Mouse (Mus musculus): ENCODE data around the gene Nr1d1. TPM values are rescaled to one million over a fixed set of nuclear protein-coding genes. Genes with fewer than 3 reads are reported as not detected.

Nr1d1 gene
- polyA plus RNA-seq, 1 experiment from 2014 or later = 1.9 TPM

DNA sequence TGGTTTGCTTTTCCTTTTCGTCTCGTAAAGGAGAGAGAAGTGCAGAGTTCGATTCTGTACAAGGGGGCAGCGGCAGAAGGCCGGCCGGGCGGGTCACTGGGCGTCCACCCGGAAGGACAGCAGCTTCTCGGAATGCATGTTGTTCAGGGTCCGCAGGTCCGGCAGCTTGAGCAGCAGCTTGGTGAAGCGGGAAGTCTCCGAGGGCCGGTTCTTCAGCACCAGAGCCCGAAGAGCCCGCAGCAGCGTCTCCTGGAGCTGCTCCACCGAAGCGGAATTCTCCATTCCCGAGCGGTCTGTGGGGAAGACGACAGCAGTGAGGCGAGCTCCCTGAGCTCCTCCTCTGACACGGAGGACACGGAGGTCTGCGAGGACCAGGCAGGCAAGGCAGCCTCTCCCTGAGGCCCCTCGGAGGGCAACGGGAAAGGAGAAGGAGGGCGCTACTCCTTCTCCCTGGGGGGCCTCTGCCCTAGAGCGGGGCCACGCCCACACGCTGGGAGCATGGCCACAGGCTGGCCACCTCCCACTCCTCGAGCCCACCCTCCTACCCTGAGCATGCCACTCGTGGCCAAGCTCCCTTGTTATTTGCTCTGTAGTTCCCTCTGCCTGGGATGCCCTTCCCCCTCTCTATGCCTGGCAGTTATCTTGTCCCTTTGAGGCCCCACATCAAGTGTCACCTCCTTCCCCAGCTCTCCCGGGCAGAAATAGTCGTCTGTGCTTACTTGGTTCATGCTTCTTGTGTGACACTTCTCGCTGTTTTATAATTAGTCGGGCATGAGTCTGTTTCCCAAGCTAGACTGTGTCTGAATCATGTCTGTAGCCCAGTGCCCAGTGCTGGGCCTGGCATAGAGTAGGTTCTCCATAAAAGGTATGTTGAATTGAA, 6.8 kb downstream of the Nr1d1 start:
- DNase-seq (ENCODE audit: low spot score) (no peak), ATAC-seq (ENCODE audit: insufficient read depth, low FRiP score, low TSS enrichment) (no peak)
- Histone ChIP-seq H3K27ac (ENCODE audit: low read depth, low read length) (peak overlapping the region; percentile 58), H3K27me3 (ENCODE audit: control insufficient read depth, insufficient read depth, low read length) (no peaks in the 10 kb centered on the region), H3K36me3 (ENCODE audit: control insufficient read depth, insufficient read depth, low read length) (peaks cover 2% of the 10 kb centered on the region; the same call in 1 of the 2 replicates), H3K4me2 (ENCODE audit: low read depth) (peak overlapping the region; percentile 40), H3K9me3 (ENCODE audit: control insufficient read depth, low read length) (no peaks in the 10 kb centered on the region), H3K4me3 (ENCODE audit: low read depth, low read length) (peak overlapping the region; percentile 12; the same call in 1 of the 2 replicates), H3K9ac (ENCODE audit: low read length) (peak overlapping the region; percentile 35), H3K4me1 (ENCODE audit: control insufficient read depth, insufficient read depth, low read length) (peaks cover 27% of the 10 kb centered on the region)
- 30% methylated on average over 35 of the region's 39 CpGs for WGBS

DNA sequence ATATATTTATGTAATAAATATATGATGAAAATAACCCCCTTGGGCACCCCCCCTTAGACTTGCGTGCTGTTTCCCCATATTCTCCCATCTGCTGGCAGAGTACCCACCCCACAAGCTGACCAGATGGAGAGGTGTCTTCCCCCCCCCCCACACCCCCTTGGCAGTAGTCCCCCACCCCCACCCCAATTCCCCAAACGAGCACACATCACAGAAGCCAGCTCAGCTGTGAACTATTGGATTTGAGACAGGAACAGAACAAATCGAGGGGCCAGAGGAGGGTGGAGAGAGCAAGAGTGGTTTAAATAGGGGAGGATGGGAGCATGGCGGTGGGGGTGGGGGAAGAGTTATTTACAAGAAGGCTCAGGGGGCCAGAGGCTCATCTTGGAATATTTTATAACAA, 7.4 kb downstream of the Nr1d1 start:
- peaks cover 2% of the 10 kb centered on the region; the same call in 1 of the 2 replicates for H3K36me3 ChIP-seq (ENCODE audit: control insufficient read depth, insufficient read depth, low read length)
- no peaks in the 10 kb centered on the region for H3K27me3 ChIP-seq (ENCODE audit: control insufficient read depth, insufficient read depth, low read length)
- 30% methylated on average over 4 of the region's 4 CpGs for WGBS
- H3K4me1 ChIP-seq (ENCODE audit: control insufficient read depth, insufficient read depth, low read length) = peaks cover 27% of the 10 kb centered on the region
- H3K27ac ChIP-seq (ENCODE audit: low read depth, low read length) = peak overlapping the region; percentile 58
- H3K4me3 ChIP-seq (ENCODE audit: low read depth, low read length) = no peak overlapping the region; the same call in 1 of the 2 replicates
- DNase-seq (ENCODE audit: low spot score) (no peak), ATAC-seq (ENCODE audit: insufficient read depth, low FRiP score, low TSS enrichment) (no peak)
- H3K4me2 ChIP-seq (ENCODE audit: low read depth) = peak overlapping the region; percentile 40; the same call in 1 of the 2 replicates
- H3K9me3 ChIP-seq (ENCODE audit: control insufficient read depth, low read length) = no peaks in the 10 kb centered on the region
- peak overlapping the region; percentile 35; the same call in 1 of the 2 replicates for H3K9ac ChIP-seq (ENCODE audit: low read length)

DNA sequence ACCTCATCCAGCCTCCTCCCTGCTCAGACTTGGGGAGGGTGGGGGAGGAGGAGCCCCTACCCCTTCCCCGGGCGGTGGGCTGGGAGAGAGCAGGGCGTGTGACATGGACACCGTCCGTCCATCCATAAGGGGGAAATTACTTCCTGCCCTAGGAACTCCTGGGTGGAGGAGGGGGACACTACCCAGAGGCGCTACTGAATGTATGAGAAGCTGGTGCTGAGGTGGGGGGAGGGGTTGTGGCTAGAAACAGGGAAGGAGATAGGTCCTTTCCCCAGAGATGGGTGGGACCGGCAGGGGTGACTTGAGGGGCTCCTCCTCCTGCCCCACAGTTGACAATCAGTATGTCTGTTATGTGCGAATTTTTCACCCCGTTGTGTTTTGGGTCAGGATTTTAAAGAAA, 7.9 kb downstream of the Nr1d1 start:
- peak; percentile 60 for DNase-seq (ENCODE audit: low spot score)
- peaks cover 27% of the 10 kb centered on the region for H3K4me1 ChIP-seq (ENCODE audit: control insufficient read depth, insufficient read depth, low read length)

DNA sequence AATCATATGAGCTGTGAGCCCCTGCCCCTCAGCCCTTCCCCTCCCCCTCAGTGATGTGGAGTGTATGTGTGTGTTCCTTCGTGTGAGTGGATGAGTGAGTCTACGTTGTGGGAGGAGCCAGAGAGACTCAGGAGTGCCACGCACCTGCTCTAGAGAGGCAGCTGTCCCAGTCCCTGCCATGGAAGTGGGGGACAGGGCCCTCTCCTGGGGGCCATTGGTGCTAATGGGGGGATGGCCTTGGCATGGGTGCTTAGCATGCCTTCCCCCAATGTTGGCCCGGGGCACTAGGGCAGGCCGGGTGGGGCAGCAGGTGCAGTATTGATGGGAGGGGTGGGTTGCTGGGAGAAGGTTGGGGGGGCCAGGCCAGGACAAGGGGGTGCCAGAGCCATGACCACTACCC, 8.3 kb downstream of the Nr1d1 start:
- H3K36me3 ChIP-seq (ENCODE audit: control insufficient read depth, insufficient read depth, low read length) = peaks cover 2% of the 10 kb centered on the region; the same call in 1 of the 2 replicates
- DNase-seq (ENCODE audit: low spot score) (no peak), ATAC-seq (ENCODE audit: insufficient read depth, low FRiP score, low TSS enrichment) (peak; percentile 7; the same call in 1 of the 2 replicates)
- 0 out of 2 replicates have a peak overlapping the region, but pooled peaks have one; percentile 39 for H3K27ac ChIP-seq (ENCODE audit: low read depth, low read length)
- H3K4me1 ChIP-seq (ENCODE audit: control insufficient read depth, insufficient read depth, low read length) = peaks cover 27% of the 10 kb centered on the region
- H3K9ac ChIP-seq (ENCODE audit: low read length) = peak overlapping the region; percentile 26; the same call in 1 of the 2 replicates
- H3K27me3 ChIP-seq (ENCODE audit: control insufficient read depth, insufficient read depth, low read length) = no peaks in the 10 kb centered on the region
- H3K9me3 ChIP-seq (ENCODE audit: control insufficient read depth, low read length) = no peaks in the 10 kb centered on the region
- peak overlapping the region; percentile 5; the same call in 1 of the 2 replicates for H3K4me2 ChIP-seq (ENCODE audit: low read depth)
- 50% methylated on average over 5 of the region's 5 CpGs for WGBS
- no peak overlapping the region for H3K4me3 ChIP-seq (ENCODE audit: low read depth, low read length)

More for the DNA sequence above, 7.9 kb downstream of the Nr1d1 start:
- peak overlapping the region; percentile 5; the same call in 1 of the 2 replicates for H3K4me2 ChIP-seq (ENCODE audit: low read depth)
- H3K36me3 ChIP-seq (ENCODE audit: control insufficient read depth, insufficient read depth, low read length) = peaks cover 2% of the 10 kb centered on the region; the same call in 1 of the 2 replicates
- WGBS = 23% methylated on average over 9 of the region's 9 CpGs
- H3K4me3 ChIP-seq (ENCODE audit: low read depth, low read length) = no peak overlapping the region
- peak; percentile 22; the same call in 1 of the 2 replicates for ATAC-seq (ENCODE audit: insufficient read depth, low FRiP score, low TSS enrichment)
- no peaks in the 10 kb centered on the region for H3K9me3 ChIP-seq (ENCODE audit: control insufficient read depth, low read length)
- peak overlapping the region; percentile 26; the same call in 1 of the 2 replicates for H3K9ac ChIP-seq (ENCODE audit: low read length)
- no peaks in the 10 kb centered on the region for H3K27me3 ChIP-seq (ENCODE audit: control insufficient read depth, insufficient read depth, low read length)
- H3K27ac ChIP-seq (ENCODE audit: low read depth, low read length) = 0 out of 2 replicates have a peak overlapping the region, but pooled peaks have one; percentile 39

DNA sequence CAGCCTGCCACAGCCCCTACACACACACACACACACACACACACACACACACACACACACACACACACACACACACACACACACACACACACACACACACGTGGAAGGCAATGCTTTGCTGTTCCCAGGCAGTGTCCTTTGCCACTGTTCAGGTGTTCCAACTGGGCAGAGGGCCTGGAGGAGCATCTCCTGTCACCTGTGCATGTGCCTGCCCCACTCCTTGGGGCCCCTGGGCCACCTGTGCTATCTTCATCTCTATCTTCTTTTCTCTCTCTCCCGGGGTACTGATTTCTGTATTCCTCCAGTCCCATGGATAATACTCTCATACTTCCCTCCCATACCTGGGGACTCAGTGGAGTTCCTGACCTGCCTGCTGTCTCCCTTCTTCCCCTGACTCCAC, 8.8 kb downstream of the Nr1d1 start:
- no peak overlapping the region for H3K4me2 ChIP-seq (ENCODE audit: low read depth)
- H3K36me3 ChIP-seq (ENCODE audit: control insufficient read depth, insufficient read depth, low read length) = peaks cover 2% of the 10 kb centered on the region; the same call in 1 of the 2 replicates
- DNase-seq (ENCODE audit: low spot score) = no peak
- no peaks in the 10 kb centered on the region for H3K27me3 ChIP-seq (ENCODE audit: control insufficient read depth, insufficient read depth, low read length)
- no peak for ATAC-seq (ENCODE audit: insufficient read depth, low FRiP score, low TSS enrichment)
- peaks cover 27% of the 10 kb centered on the region for H3K4me1 ChIP-seq (ENCODE audit: control insufficient read depth, insufficient read depth, low read length)
- 63% methylated on average over 1 of the region's 2 CpGs for WGBS
- H3K27ac ChIP-seq (ENCODE audit: low read depth, low read length) = no peak overlapping the region
- no peaks in the 10 kb centered on the region for H3K9me3 ChIP-seq (ENCODE audit: control insufficient read depth, low read length)
- no peak overlapping the region for H3K4me3 ChIP-seq (ENCODE audit: low read depth, low read length)
- no peak overlapping the region for H3K9ac ChIP-seq (ENCODE audit: low read length)

DNA sequence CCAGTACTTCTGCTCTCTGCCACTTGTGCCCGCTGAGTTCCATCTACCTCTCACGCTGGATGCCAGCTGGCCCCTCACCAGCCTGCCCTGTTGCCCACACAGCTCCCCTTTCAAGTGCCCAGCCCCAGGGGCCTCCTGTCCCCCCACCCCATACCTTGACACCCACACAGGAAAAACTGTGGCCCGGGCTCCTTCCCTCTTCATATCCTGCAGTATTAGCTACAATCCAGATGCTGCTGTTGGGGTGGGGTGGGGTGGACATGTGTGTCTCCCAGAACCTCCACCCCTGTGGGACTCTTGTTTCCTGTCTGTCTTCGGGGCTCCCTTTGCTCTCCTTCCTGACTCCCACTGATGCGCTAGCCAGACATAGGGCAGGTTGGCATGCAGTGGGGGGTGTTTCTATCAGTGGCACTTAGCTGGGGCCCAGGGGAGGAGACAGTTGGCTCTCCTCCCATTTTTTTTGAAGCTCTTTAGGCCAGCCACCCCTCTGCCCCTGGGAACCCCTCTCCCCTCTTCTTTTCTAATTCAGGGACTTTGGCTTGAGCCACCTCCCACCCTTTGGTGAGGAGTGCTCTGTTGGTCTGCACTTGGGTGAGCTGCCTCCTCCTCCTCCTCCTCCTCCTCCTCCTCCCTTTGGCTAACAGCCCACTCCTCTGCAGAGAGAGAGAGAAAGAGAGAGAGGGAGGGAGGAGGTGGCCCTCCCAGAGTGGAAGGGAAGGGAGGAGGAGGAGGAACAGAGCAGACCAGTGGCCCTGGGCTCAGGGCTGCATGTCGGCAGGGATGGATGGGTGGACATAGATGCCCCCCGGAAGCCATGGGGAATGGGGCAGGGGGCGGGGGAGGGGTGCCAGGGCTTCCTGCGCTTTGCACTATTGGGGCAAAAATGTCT, 9.5 kb downstream of the Nr1d1 start:
- Histone ChIP-seq H3K9me3 (ENCODE audit: control insufficient read depth, low read length) (no peaks in the 10 kb centered on the region), H3K4me1 (ENCODE audit: control insufficient read depth, insufficient read depth, low read length) (peaks cover 27% of the 10 kb centered on the region), H3K9ac (ENCODE audit: low read length) (no peak overlapping the region), H3K4me3 (ENCODE audit: low read depth, low read length) (no peak overlapping the region), H3K4me2 (ENCODE audit: low read depth) (no peak overlapping the region), H3K27ac (ENCODE audit: low read depth, low read length) (no peak overlapping the region), H3K36me3 (ENCODE audit: control insufficient read depth, insufficient read depth, low read length) (peaks cover 4% of the 10 kb centered on the region), H3K27me3 (ENCODE audit: control insufficient read depth, insufficient read depth, low read length) (no peaks in the 10 kb centered on the region)
- ATAC-seq (ENCODE audit: insufficient read depth, low FRiP score, low TSS enrichment) (no peak), DNase-seq (ENCODE audit: low spot score) (no peak)
- 54% methylated on average over 6 of the region's 9 CpGs for WGBS

DNA sequence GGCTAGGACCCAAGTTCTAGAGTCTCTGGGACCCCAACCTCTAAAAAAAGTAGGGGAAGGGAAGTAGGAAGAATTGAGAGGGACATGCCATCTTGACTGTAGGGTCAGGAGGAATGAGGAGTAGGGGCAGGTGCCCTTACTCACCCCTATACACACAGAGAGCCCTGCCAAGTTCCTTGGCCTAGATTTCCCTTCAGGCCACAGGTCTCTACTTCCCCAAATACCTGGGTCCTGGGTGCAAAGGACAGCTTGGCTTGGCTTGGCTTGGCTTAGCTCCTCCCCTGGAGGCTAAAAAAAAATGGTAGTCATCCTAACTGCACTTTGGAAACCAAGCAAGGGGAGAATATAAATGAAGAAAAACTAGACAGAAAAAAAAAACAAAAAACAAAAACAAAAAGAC, 10.4 kb downstream of the Nr1d1 start:
- Histone ChIP-seq H3K9ac (ENCODE audit: low read length) (no peak overlapping the region), H3K9me3 (ENCODE audit: control insufficient read depth, low read length) (no peaks in the 10 kb centered on the region), H3K4me1 (ENCODE audit: control insufficient read depth, insufficient read depth, low read length) (peaks cover 27% of the 10 kb centered on the region), H3K27me3 (ENCODE audit: control insufficient read depth, insufficient read depth, low read length) (no peaks in the 10 kb centered on the region), H3K27ac (ENCODE audit: low read depth, low read length) (no peak overlapping the region), H3K4me2 (ENCODE audit: low read depth) (no peak overlapping the region), H3K4me3 (ENCODE audit: low read depth, low read length) (no peak overlapping the region), H3K36me3 (ENCODE audit: control insufficient read depth, insufficient read depth, low read length) (peaks cover 4% of the 10 kb centered on the region)
- ATAC-seq (ENCODE audit: insufficient read depth, low FRiP score, low TSS enrichment) (no peak), DNase-seq (ENCODE audit: low spot score) (no peak)

DNA sequence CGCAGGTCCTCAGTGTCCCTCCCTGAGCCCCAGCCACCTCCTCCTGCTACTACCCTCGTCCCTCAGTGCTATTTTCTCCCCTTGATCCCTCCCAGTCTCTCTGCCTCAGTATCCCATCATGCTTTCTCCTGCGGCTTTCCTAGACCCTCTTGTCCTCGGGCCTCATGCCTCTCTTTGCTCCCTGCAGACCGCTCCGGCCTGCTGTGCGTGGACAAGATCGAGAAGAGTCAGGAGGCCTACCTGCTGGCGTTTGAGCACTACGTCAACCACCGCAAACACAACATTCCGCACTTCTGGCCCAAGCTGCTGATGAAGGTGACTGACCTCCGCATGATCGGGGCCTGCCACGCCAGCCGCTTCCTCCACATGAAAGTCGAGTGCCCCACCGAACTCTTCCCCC, 11.0 kb downstream of the Nr1d1 start:
- H3K4me3 ChIP-seq (ENCODE audit: low read depth, low read length) = no peak overlapping the region
- WGBS = 85% methylated on average over 18 of the region's 18 CpGs
- H3K36me3 ChIP-seq (ENCODE audit: control insufficient read depth, insufficient read depth, low read length) = peaks cover 4% of the 10 kb centered on the region
- no peak overlapping the region for H3K27ac ChIP-seq (ENCODE audit: low read depth, low read length)
- H3K9me3 ChIP-seq (ENCODE audit: control insufficient read depth, low read length) = no peaks in the 10 kb centered on the region
- H3K4me1 ChIP-seq (ENCODE audit: control insufficient read depth, insufficient read depth, low read length) = peaks cover 27% of the 10 kb centered on the region
- H3K9ac ChIP-seq (ENCODE audit: low read length) = no peak overlapping the region
- DNase-seq (ENCODE audit: low spot score) (no peak), ATAC-seq (ENCODE audit: insufficient read depth, low FRiP score, low TSS enrichment) (no peak)
- H3K4me2 ChIP-seq (ENCODE audit: low read depth) = no peak overlapping the region
- no peaks in the 10 kb centered on the region for H3K27me3 ChIP-seq (ENCODE audit: control insufficient read depth, insufficient read depth, low read length)
